Mouse (Mus musculus): Measurements from ENCODE around the gene Mcu.

DNA sequence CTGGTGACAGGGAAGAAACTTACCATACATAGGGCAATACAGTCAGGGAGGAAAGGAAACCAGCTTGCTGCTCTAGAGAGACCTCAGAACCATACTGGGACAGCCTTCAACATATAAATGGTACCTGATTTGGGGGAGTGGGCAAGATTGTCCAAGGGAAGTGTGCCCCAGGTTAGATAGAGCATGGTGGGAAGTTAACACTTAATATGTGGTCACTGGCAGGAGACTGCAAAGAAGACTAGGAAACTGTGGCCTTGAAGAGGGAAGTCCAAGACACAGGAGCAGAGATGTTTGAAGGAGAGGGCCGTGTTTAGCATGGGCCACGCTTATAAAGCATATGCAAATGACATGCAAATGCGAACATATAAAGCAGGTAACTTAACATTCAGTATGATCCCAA is 172.4 kb downstream of the Mcu start:
- no peak for TF ChIP-seq CTCF (IDR thresholded peaks at IDR 0.05; ENCODE audit: control insufficient read depth, insufficient read depth, low read length)
- TF ChIP-seq POLR2A (IDR thresholded peaks at IDR 0.05; ENCODE audit: borderline replicate concordance, control insufficient read depth, low read depth, low read length): no peak
